Mouse (Mus musculus) lung, postnatal 10 days (tissue): ENCODE data around the gene Tmem106c.

Source experiments
- DNase-seq: peaks from one replicate; pipeline ENCODE4 v3.0.0; 2021

The Tmem106c gene

DNA sequence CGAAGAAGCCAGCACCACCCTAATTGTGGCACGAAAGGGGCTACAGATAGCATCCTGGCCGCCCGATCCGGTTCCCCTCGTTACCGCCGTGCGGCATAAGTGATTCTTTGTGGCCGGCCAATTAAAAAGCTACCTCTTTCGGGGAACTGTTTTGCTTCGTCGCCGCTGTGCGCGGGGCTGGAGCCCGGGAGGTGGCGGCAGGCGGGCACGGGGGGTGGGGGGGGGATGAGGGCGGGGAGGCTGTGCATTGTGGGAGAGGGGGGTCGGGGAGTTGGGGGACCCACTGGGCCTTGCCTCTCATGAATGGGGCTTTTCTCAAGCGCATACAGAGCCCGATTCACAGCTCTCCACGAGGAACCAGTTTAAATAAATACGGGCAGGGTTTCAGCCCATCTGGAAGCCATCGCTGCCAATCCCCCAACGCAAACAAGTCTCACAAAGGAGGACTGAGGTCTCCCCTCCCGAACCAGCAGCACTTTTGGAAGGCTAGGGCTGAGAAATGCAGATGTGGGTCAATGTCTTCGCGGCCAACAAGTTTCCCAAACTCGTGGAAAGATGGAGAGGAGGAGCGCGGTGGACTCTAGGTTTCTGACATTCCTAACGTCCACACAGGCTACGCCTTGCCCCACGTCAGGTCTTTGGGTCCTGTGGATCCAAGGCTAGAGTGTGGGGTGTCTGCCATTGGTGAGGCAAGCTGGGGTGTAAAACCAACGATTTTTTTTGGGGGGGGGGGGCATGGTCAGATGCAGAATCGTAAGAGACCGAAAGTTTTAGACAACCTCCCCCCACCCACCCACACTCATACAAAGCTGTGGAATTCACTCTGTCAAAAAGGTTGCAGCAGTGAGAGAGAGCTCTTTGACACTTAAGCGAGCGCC is 38.4 kb downstream of the Tmem106c start:
- DNase-seq = no peak

DNA sequence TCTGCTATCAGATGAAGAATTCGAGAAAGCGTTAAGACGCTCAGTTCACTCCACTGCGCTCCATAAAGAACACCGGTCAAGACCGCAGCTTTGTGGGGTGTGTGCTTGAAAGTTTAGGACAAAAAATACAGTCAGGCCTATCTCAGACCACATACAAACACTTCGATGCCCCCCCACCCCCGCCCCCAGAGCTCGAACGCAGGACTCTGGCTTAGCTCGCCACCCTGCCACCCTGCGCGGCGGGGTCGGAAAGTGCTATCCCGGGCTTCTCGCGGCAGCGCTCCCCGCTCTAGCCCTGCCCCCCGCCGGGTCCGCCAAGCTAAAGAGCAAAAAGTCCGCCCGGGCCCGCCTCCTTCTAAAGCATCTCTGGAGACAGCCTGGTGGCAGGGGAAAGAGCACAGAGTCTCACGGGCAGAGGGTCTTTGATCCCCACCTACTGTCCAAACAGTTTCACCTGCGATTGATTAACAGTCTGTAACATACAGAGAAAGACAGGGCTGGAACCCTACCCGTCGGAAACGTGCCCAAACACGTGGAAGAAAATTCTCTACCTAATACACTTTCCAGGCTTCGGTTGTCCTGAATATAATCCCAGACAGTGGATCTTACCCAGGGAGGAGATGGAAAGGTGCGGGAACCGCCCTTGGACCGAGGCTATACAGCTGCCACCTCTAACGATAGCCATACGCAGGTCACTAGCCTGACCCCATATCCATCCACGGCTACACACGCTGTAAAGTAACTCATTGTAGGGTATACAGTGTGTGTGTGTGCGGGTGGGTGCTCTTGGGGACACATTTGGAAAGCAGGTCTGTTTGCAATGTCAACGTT is 39.2 kb downstream of the Tmem106c start:
- peak; percentile 59 for DNase-seq

DNA sequence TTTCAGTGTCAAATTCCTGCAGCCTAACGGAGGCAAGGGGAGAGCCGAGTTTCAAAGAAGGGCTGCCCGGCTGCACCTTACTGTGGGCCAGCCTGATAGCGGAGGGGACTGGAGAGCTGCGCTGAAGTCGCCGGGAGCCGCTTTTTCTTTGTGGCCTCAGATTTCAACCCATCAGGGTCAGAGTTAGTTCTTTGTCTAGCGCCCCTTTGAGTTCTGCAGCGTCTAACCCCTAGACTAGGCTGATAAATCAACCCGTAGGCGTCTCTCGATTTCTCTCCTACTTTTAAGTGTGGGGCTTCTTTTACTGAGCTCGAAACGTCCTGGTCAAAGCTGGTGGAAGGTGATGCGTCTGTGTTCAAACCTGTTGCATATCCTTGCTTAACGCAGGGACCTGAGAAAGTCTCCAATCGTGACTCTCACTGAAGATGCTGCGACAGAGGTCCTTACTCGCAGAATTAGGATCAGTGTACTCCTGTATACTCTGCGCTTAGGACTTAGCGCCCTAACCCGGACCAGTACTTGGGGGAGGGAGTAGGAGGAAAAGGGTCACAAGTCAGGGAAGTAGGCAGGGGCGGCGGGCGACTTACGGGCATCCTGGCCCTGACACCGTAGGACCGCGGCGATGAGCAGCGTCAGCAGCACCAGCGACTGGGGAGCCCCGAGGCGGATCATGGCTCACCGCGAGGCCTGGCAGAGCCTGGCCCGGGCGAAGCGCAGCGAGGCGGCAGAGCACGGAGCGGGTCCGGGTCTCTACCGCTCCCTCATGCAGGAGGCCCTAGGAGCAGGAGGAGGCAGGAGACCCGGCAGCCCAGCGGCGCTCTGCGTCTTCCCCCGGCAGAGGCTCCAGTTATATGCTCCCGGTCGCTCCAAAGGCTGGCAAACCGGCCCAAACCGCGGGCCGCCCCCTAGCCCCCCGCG is 40.1 kb downstream of the Tmem106c start, which contains the start of gene Col2a1:
TSS of gene Col2a1 (minus strand) at position 874 of the 918 bp plus-strand sequence.
- DNase-seq = no peak

DNA sequence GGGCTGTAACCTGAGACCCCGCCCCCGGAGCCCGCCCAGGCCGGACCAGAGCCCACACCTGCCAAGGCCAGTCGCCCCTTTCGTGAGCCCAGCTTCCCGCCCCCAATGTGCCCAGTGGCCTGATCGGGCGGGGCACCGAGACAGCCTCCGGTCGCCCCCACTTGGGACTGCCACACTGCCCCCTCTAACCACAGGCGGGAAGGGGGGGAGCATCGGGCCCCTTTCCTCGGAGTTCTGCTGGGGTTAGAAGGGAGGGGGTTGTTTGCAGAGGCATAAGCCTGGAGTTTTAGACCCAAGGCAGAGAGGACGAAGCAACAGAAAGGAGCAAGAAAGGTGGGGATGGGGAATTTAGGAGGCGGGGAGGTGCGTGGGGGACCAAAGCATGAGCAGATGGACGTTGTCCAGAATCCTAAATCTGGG is 40.8 kb downstream of the Tmem106c start:
- DNase-seq = no peak

DNA sequence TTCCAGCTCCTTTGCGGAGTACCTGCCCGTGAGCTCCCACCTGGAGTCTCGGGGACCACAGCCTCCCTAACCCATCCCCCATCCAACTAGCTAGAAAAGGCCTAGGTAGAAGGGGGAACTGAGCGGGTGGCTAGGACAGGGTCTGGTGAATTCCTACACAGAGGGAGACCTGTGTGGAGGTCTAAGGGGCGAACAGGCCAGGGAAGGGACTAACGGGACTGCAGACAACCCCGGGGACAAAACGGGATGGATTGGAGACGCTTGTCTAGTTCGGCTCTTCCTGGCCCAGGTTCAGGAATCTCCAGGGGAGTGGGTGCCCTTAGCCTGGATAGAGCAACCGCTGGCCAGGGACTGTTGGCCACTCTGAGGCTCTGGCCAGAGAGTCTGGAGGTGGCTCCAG is 41.2 kb downstream of the Tmem106c start:
- DNase-seq = no peak

DNA sequence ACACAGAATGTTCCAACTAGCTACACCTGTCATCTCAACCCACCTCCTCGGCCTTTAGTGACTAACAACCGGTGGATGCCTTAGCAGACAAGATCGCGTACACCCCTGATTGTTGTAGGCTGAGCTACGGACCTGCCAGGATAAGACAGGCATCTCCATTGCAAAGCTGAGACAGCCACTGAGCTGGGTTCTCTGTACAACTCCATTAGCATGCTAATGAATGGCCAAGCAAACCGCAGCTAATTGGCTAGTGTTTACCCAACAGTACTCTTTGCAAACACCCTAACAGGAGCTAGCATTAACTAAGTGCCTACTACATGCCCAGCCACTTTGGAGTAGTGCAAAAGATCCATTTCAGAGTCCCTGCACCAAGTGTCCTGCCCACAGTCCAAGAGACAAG is 48.8 kb downstream of the Tmem106c start:
- DNase-seq = no peak

DNA sequence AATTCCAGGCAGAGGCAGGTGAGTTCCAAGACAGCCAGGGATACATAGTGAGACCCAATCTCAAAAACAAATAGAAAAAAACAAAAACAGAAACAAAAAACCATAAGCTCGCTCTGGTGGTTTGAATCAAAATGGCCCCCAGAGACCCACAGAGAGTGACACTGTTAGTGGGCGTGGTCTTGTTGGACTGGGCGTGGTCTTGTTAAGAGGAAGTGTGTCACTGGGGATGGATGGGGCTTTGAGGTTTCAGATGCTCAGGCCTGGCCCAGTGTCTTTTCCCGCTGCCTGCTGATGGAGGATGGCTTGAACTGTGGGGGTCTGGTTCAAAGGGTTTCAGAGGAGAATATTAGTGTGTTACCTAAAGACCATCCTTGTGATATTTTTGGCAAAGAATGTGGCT is 53.9 kb downstream of the Tmem106c start:
- DNase-seq = no peak

DNA sequence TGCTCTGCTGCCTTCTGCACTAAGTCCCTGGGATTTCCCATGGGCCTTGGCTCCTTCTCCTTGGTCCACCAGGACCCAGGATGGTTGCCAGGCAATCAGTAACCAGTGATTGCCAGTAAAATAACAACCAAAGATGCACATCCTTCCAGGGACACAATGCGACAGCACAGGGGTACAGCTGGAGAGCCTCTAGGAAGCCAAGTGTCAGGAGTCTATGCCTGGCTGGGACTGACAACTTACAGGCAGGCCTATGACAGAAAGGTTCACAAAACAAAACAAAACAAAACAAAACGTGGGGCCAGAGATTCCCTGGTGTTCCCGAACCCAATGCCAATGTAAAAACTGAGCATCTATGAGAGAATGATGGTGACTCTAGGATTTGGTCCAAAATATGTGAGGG is 55.0 kb downstream of the Tmem106c start:
- no peak for DNase-seq
